Mouse (Mus musculus): ENCODE results near the gene Borcs6.

Gene Borcs6

DNA sequence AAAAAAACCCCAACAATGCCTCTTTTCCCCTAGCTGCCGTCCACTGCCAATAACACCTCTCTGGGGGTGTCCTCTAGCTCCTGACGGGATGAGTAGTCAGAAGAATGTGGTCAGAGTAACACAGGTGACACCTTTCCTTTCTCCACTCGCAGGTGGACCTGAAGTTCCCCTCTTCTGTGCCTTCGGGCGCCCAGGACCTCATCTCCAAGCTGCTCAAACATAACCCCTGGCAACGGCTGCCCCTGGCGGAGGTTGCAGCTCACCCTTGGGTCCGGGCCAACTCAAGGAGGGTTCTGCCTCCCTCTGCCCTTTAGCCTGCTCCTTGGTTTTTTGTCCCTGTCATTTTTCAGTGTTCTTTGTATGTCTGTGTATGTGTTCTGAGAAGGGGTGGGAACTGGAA is 8.8 kb upstream of the Borcs6 start:
- no peak for DNase-seq (ENCODE audit: low read depth)

GRCm38 (mm10) chr11:69051771-69052170 is 7.7 kb upstream of the Borcs6 start:
- DNase-seq (ENCODE audit: low read depth), result no peak

GRCm38 (mm10) chr11:69052824-69053421 is 6.6 kb upstream of the Borcs6 start:
- DNase-seq (ENCODE audit: low read depth), result no peak

DNA sequence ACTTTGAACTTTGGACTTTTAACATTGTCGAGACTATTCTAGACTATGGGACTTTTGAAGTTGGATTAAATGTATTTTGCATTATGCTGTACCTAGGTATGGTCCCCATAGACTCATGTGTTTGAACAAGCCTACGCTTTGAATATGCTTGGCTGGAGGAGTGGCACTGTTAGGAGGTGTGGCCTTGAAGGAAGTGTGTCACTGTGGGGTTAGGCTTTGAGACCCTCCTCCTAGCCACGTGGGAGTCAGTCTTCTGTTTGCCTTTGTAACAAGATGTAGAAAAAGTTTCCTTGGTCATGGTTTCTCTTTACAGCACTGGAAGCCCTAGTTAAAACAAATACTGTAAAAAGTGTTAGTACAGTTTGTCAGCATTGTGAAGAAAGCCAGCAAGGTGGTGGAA is 5.7 kb upstream of the Borcs6 start:
- DNase-seq (ENCODE audit: low read depth), result no peak

- DNase-seq (ENCODE audit: low read depth), result no peak
These were observed 1.3 kb upstream of the Borcs6 start for GRCm38 (mm10) chr11:69058265-69058664.

DNA sequence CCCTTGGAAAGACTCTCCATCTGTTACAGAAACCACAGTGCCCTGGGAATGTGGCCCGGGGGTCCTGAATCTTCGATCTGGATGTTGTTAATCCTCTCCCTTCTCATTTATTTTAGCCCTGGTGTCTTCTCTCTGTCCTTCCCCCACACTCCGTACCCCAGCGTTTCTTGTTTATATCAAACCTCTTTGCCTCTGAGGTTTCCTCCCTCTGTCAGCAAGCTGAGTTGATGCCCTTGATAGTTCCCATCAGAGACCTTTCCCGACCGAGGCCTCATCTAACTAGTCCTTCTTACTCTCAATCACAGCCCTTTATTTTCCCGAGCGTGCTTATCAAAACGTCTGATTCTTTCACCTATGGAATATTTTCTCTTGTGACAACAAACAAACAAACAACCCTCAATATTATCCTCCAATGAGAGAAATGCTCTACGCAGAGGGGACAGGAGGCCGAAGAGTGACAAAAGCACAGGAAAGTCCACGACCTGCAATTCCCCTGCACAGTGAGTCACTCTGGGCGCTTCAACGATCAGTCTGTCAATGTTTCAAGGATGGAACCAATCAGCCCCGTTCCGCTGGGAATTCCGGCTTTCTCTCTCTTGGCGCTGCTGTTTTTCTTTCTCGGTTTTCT is 674 bp upstream of the Borcs6 start:
- no peak for DNase-seq (ENCODE audit: low read depth)

DNA sequence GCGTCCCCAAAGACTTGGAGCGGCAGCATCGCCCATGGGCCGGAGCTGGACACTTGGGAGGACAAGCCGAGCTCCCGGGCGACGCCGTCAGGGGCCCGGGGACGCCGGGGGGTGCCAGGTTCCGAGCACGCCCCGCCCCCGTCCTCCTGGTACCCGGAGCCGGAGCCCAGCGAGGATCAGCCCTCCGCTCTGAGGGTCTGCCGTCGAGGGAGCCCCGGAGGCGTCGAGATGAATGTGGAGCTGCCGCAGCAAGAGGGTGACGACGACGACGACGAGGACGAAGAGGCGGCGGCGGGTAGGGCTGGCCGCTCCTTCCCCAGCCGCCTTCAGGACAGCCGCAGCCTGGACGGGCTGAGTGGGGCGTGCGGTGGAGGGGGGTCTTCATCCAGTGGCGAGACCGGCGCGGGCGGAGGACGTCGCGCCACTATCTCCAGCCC is 476 bp downstream of the Borcs6 start:
- DNase-seq (ENCODE audit: low read depth), result no peak

DNA sequence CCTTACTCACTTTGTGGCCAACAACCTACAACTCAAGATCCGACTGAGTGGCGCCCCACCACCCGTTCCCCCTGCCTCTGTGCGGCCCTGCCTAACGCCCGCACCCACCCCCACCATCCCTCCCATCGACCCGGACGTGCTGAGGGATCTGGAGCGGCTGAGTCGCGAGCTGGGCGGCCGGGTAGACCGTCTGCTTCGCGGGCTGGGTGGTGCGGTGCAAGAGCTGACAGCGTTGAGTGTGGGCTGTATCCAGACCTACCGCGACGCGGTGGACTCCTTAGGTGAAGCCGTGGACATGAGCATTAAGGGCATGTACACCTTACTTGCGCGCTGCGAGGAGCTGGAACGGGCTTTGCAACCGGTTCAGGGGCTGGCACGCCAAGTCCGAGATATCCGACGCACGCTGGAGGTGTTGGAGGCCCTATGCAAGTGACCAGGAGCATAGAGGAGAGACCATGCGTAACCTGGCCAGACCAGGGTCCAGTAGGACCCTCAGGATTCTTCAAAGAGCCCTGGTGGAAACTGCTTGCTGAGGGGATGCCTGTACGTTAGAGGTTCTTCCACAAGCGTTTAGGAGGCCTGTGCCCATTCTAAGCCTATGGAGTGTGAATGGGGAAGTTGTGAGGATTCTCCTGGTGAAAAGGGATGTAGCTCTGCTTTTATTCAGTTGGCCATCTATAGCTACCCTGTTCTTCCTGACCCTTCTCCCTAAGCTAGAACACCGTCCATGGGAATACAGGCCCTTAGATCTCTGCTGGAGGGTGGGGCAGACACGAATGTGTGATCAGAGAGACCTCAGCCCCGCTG is 1.1 kb downstream of the Borcs6 start:
- DNase-seq (ENCODE audit: low read depth), result no peak

DNA sequence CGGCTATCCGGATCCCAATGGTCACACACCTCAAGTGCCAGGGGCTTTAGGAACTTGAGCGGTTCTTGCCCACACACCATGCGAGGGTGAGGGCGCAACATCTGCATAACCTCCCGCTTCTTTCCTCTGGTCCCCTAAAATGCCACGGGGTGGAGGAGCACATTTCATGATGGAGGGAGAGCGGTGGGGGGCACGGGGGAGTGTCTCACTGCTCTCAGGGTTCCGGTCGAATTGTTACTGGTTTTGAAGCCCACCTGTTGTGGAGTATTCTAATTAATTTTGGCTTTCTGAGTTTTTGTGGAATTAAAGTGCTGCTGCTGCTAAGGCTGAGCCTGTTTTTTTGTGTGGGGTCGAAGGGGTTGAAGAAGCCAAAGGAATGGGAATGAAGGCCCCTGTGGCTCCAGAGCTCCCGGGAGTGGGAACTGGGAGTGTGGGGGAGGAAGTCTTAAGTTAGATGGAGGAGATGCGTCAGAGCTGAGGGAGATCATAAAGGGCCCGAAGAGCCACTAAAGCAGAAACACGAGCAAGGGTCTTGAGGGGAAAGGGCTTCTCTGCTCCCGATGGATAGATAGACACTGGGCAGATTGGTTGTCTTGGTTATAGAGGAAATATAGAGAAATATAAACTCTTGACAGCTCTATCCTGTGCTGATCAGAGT is 1.9 kb downstream of the Borcs6 start:
- no peak for DNase-seq (ENCODE audit: low read depth)

- DNase-seq (ENCODE audit: low read depth), result peak; percentile 66
These were observed 2.8 kb downstream of the Borcs6 start for GRCm38 (mm10) chr11:69062194-69062760.

DNA sequence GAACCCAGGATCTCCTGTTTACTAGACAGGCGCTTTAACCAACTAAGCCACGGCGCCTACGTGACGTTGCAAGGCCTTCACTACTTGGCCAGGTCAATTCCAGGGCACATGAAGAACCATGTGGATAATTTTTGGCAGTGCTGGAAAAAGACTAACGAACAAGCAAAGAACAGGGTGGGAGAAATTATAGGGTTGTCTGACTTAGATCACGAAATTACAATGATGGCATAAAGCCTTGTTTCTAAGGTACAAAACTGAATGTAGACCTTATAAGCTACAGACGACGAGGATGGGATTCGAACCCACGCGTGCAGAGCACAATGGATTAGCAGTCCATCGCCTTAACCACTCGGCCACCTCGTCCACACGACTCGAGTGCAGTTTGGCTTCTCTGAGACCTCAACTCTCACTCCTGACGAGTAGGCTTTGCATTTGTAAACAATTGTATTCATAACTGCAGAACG is 3.3 kb downstream of the Borcs6 start:
- DNase-seq (ENCODE audit: low read depth), result peak; percentile 86

DNA sequence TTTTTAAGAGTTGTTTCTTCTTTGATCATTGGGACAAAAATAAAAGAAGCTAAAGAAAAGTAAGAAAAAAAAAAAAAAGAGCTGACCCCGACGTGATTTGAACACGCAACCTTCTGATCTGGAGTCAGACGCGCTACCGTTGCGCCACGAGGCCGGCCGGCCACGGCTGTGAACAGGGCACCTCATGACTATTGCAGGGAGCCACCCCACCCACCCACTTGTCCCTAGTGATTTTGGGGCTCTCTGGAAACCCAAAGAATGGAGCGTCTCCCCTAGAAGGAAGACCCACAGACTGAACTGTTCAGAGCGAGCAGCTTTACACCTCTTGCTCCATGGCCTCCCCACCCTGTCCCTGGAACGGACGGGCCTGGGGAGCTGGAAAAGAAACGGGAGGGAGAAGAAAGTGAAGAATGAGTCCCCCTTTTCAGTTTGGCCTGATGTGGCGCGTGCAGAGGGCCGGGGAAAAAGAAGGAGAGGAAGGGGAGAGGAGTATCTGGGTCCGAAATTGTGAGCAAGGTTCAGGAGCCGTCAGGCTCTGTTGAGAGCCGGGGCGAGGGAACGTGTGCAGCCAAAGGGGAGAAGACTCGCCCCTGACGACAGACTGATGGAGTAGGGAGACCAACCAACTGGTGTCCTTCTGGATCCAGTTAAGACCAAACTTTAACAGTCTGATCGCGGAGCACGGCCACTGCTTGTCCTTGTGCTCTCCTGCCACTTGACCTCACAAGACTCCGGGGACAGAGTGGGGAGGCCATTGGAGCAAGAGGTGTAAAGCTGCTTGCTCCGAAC is 4.1 kb downstream of the Borcs6 start:
- peak; percentile 55 for DNase-seq (ENCODE audit: low read depth)

GRCm38 (mm10) chr11:69064259-69065133 is 5.0 kb downstream of the Borcs6 start:
- no peak for DNase-seq (ENCODE audit: low read depth)

GRCm38 (mm10) chr11:69065394-69065925 is 5.9 kb downstream of the Borcs6 start:
- DNase-seq (ENCODE audit: low read depth), result no peak

GRCm38 (mm10) chr11:69066163-69066861 is 6.8 kb downstream of the Borcs6 start:
- no peak for DNase-seq (ENCODE audit: low read depth)

DNA sequence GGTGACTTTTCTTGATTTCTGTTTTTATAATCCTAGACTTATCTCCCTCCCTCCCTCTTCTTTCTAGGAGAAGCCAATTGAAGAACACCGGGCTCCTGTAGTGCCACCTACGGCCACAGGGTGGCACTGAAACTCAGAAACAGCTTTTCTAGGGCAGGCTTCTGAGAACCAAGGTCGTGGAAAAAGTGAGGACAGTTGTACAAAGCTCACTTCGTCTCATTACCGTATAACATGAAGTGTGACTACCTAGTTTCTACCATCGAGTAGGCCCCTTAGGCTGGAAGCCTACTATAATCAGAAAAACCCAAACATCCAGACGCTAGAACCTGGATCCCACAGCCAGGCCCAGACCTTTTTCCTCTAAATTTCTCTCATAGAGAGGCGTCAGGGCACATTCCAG is 7.4 kb downstream of the Borcs6 start:
- DNase-seq (ENCODE audit: low read depth), result peak; percentile 85

GRCm38 (mm10) chr11:69067601-69068000 is 8.1 kb downstream of the Borcs6 start:
- no peak for DNase-seq (ENCODE audit: low read depth)

DNA sequence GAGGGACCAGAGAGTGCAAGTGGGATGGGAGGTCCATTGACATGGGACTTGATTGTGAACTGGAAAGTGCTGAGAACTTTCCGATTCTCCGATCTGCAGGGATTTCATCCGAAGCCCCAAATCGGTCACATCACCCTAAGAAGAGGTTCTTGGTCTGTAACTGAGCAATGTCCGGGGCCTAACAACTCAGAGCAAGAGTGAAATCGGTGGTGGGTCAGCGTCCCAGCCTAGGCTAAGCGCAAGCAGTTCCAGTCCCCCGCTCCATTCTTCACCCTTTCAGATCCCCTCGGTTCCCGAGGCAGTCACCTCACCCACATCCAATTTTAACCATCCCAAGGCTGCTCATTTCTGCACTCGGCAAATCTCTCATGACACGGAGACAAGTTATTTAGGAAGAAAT is 10.6 kb downstream of the Borcs6 start:
- no peak for DNase-seq (ENCODE audit: low read depth)

- DNase-seq (ENCODE audit: low read depth), result peak; percentile 89
These were observed 11.2 kb downstream of the Borcs6 start, which contains the start of gene Tmem107 for GRCm38 (mm10) chr11:69070590-69071222. TSS of gene Tmem107 (plus strand) at chr11:69070806.

Measured in c-Kit-positive CD71-negative TER-119-negative erythroid progenitor cells, embryonic 14.5 days (primary cell).